Mouse (Mus musculus): Measurements from ENCODE around the gene Ccdc8.

Gene Ccdc8

GRCm38 (mm10) chr7:17045743-17046142 is 53.2 kb downstream of the Ccdc8 start:
- DNase-seq (ENCODE audit: low read depth, low spot score) = no peak

Data from mesoderm, embryonic 11.5 days (tissue).